Mouse (Mus musculus): ENCODE measurements at regions not wholly inside any gene's neighbourhood (a gene's known extent, or its start where the extent isn't known, plus 50 kb on each side); places are given as distances from the start of the nearest gene placed in this dataset.
A peak's percentile ranks its signal among the peaks of the same experiment; 100 is the strongest.

DNA sequence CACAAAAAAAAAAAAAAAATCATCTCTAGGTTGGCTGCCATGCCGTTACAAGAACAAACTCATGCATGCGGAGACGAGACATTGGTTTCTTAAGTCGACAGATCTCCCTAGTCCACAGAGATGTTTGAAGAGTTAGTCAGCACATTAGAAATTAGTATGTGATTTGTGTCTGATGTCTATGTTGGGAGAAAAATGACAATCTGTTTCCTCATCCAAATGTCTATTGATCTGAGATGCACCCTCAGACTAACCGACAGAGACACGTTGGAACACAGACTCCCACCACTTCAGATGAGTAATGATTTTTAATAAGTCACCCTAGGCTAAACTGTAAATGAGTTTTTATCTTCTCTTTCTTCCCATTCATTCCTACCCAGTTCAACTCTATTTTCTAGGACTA lies 506.9 kb downstream of the Epha4 start:
- 88% methylated on average over 6 of the region's 6 CpGs for WGBS
- Histone ChIP-seq H3K9ac (replicated peaks; ENCODE audit: low read depth, low read length) (no peak overlapping the region), H3K27me3 (ENCODE audit: control insufficient read depth, insufficient read depth, low read length) (no peaks in the 10 kb centered on the region), H3K4me3 (ENCODE audit: low read depth, low read length) (no peak overlapping the region), H3K4me1 (ENCODE audit: control insufficient read depth, insufficient read depth, low read length) (0 out of 2 replicates have a peak, but pooled peaks cover 2% of the 10 kb centered on the region), H3K36me3 (ENCODE audit: control insufficient read depth, insufficient read depth, low read length) (no peaks in the 10 kb centered on the region), H3K4me2 (ENCODE audit: low read depth, low read length) (no peak overlapping the region), H3K9me3 (ENCODE audit: control insufficient read depth, low read length) (no peaks in the 10 kb centered on the region), H3K27ac (ENCODE audit: low read depth, low read length) (no peak overlapping the region)
- ATAC-seq (ENCODE audit: low read depth): no peak

DNA sequence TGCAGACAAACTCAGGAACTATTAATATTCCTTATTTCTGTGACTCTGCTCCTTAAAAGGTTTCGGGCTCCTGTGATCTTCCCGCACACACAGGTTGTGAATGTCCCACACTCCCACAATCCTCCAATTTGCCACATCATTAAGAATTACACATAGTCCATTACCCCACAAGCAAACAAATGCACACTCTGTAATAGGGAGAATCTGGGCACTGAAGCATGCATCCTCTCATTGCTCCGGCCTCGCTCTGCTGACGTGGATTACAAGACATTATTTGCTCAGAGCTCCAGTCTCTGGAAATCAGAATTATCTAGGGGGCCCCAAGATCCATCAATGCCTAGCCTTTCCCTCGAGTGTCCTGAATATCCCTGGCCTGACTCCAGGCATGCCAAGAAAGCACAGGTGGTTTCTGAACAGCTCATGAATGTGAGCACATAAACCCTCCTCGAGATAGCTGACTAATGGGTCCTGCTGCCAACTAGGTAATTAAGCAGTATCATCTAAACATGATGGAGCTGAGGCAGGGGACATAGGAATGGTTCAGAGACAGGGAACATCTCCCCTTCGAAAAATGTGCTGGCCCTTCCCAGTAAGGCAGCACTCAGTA lies 504.2 kb downstream of the Epha4 start:
- Histone ChIP-seq H3K4me3 (ENCODE audit: low read depth, low read length) (no peak overlapping the region), H3K4me2 (ENCODE audit: low read depth, low read length) (no peak overlapping the region), H3K9me3 (ENCODE audit: control insufficient read depth, low read length) (no peaks in the 10 kb centered on the region), H3K9ac (replicated peaks; ENCODE audit: low read depth, low read length) (no peak overlapping the region), H3K27me3 (ENCODE audit: control insufficient read depth, insufficient read depth, low read length) (no peaks in the 10 kb centered on the region), H3K36me3 (ENCODE audit: control insufficient read depth, insufficient read depth, low read length) (no peaks in the 10 kb centered on the region), H3K4me1 (ENCODE audit: control insufficient read depth, insufficient read depth, low read length) (0 out of 2 replicates have a peak, but pooled peaks cover 2% of the 10 kb centered on the region), H3K27ac (ENCODE audit: low read depth, low read length) (no peak overlapping the region)
- WGBS: 30% methylated on average over 8 of the region's 8 CpGs
- ATAC-seq (ENCODE audit: low read depth): peak; percentile 63; the same call in 1 of the 2 replicates

DNA sequence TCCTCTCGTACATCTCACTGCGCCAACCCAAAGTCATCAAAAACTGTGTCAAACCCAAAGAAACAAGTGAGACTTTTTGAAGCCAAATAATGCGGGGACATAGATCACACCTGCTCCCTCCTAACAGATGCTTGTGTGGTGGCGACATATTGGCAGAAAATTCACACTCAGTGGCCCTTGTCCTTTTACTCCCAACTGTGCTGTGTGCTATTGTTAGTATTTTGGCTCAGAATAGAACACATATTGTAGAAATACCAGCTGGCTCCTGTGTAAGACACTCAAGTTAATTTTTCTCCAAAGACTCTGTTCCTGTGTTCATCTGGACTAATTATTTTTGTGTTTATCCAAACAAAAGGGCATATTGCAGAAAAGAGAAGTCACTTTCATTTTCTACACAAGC lies 487.2 kb downstream of the Epha4 start:
- H3K9ac ChIP-seq (replicated peaks; ENCODE audit: low read depth, low read length): no peak overlapping the region
- ATAC-seq (ENCODE audit: low read depth): no peak
- H3K4me2 ChIP-seq (ENCODE audit: low read depth, low read length): no peak overlapping the region
- H3K36me3 ChIP-seq (ENCODE audit: control insufficient read depth, insufficient read depth, low read length): no peaks in the 10 kb centered on the region
- no peak overlapping the region for H3K4me3 ChIP-seq (ENCODE audit: low read depth, low read length)
- H3K4me1 ChIP-seq (ENCODE audit: control insufficient read depth, insufficient read depth, low read length): no peaks in the 10 kb centered on the region
- H3K27ac ChIP-seq (ENCODE audit: low read depth, low read length): no peak overlapping the region
- no peaks in the 10 kb centered on the region for H3K27me3 ChIP-seq (ENCODE audit: control insufficient read depth, insufficient read depth, low read length)
- H3K9me3 ChIP-seq (ENCODE audit: control insufficient read depth, low read length): no peaks in the 10 kb centered on the region
- WGBS: 76% methylated on average over 4 of the region's 4 CpGs

DNA sequence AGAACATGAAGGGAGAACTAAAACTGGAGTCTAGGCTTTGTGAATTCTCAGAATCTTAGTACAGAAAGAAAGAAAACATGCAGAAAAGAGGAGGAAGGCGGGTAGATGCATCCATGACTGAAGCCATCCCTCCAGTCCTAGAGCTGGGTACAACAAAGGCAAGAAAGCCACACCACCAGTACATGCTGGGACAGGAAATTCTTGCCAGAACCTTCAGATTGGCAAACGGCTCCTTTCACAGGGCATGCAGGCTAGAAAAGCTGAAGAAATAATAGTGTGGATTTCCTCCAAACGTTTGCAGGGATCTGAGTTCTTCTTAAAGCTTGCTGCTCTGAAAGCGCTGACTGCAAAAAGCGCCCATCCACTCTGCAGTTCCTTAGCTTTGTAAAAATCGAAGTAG lies 486.7 kb downstream of the Epha4 start:
- WGBS: 78% methylated on average over 6 of the region's 6 CpGs
- Histone ChIP-seq H3K36me3 (ENCODE audit: control insufficient read depth, insufficient read depth, low read length) (no peaks in the 10 kb centered on the region), H3K4me2 (ENCODE audit: low read depth, low read length) (no peak overlapping the region), H3K4me1 (ENCODE audit: control insufficient read depth, insufficient read depth, low read length) (no peaks in the 10 kb centered on the region), H3K9me3 (ENCODE audit: control insufficient read depth, low read length) (no peaks in the 10 kb centered on the region), H3K27me3 (ENCODE audit: control insufficient read depth, insufficient read depth, low read length) (no peaks in the 10 kb centered on the region), H3K9ac (replicated peaks; ENCODE audit: low read depth, low read length) (no peak overlapping the region), H3K27ac (ENCODE audit: low read depth, low read length) (no peak overlapping the region), H3K4me3 (ENCODE audit: low read depth, low read length) (no peak overlapping the region)
- ATAC-seq (ENCODE audit: low read depth): no peak

DNA sequence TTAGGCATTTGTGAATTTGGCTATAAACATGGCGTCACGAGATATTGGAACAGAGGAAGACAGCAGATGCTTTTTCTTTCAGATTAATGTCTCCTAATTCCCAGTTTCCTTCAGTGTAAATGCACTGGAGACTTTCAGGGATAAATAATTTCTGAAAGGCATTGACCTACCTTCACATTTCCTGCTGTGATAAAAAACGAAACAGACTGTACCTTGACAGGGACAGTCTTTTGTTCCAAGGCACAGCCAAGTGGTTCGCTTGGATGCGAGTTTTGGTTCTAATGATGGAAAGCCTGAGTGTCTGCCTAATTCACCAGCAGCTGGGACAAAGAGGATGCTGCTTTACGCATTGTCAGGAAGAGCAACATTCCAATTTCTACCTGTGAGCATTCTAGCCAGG lies 485.8 kb downstream of the Epha4 start:
- no peak for ATAC-seq (ENCODE audit: low read depth)
- Histone ChIP-seq H3K9me3 (ENCODE audit: control insufficient read depth, low read length) (no peaks in the 10 kb centered on the region), H3K4me1 (ENCODE audit: control insufficient read depth, insufficient read depth, low read length) (no peaks in the 10 kb centered on the region), H3K9ac (replicated peaks; ENCODE audit: low read depth, low read length) (no peak overlapping the region), H3K27me3 (ENCODE audit: control insufficient read depth, insufficient read depth, low read length) (no peaks in the 10 kb centered on the region), H3K27ac (ENCODE audit: low read depth, low read length) (no peak overlapping the region), H3K4me2 (ENCODE audit: low read depth, low read length) (no peak overlapping the region), H3K36me3 (ENCODE audit: control insufficient read depth, insufficient read depth, low read length) (no peaks in the 10 kb centered on the region), H3K4me3 (ENCODE audit: low read depth, low read length) (no peak overlapping the region)
- WGBS: 76% methylated on average over 6 of the region's 6 CpGs

DNA sequence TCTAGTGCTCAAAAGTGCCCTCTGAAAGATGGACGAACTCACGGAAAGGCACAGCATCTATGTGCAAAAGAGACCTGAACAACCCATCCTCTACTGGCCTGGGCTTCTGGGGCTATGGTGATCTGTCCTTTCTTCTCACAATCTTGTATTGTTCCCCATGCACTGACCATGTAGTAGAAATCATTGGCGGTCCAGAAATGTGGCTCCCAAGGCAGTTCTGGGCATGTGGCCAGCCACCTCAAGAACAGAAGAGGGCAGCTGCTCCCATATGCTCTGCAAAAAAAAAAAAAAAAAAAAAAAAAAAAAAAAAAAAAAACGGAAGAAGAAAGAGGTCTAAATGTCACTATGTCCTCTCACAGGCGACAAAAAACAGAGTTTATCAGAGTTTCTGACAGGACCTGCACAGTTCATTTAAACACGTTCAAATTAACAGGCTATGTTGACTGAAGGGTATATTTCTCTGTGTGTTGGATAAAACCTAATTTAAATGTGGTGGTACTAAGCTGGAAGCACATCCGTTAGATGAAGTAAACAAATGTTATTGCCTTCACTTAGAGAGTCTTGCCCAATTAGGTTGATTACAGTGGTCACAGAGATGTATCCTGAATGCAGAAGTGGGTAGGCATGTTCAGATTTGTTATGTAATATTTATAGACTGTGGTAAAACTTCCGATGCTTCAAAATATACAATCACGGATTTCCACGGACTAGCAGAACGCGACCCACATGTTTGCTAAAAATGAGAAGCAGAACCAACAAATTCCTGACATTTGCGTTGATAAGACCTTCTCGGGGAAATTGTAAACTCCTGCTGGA lies 470.9 kb downstream of the Epha4 start:
- 81% methylated on average over 14 of the region's 14 CpGs for WGBS
- ATAC-seq (ENCODE audit: low read depth): no peak

DNA sequence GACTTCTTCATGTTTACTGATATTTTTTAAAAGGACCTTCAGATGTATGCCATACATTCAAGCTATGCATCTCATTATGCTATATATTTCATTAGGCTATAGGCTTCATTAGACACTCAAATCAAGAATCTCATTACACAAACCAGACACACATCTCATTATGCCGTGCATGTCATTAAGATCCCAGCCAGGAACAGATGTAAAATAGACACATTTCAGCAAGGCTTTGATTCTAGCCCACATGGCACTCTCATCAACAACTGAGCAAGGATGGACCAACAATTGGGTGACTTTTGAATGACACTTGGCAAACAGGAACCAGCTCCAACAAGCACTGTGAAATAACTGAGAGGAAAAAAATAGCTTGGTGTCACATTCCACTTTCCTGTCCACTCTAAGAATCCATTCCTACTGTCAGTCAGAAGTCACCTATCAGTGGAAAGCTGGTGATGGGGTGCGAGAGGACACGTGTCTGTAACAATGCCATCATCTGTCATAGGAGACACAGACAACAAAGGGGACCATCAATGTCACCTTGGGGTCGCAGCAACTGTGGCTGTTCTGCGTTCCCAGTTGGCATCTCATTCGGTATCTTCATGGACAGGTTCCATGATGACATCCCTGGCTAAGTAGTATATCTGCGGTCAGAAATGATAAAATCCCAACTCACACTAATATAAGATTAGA lies 466.0 kb downstream of the Epha4 start:
- 87% methylated on average over 7 of the region's 7 CpGs for WGBS
- no peak for ATAC-seq (ENCODE audit: low read depth)
- no peaks in the 10 kb centered on the region for H3K36me3 ChIP-seq (ENCODE audit: control insufficient read depth, insufficient read depth, low read length)

More for the DNA sequence above, 470.9 kb downstream of the Epha4 start:
- Histone ChIP-seq H3K4me3 (ENCODE audit: low read depth, low read length) (no peak overlapping the region), H3K27ac (ENCODE audit: low read depth, low read length) (no peak overlapping the region), H3K4me2 (ENCODE audit: low read depth, low read length) (no peak overlapping the region), H3K36me3 (ENCODE audit: control insufficient read depth, insufficient read depth, low read length) (no peaks in the 10 kb centered on the region), H3K27me3 (ENCODE audit: control insufficient read depth, insufficient read depth, low read length) (no peaks in the 10 kb centered on the region), H3K4me1 (ENCODE audit: control insufficient read depth, insufficient read depth, low read length) (no peaks in the 10 kb centered on the region), H3K9ac (replicated peaks; ENCODE audit: low read depth, low read length) (no peak overlapping the region), H3K9me3 (ENCODE audit: control insufficient read depth, low read length) (no peaks in the 10 kb centered on the region)

DNA sequence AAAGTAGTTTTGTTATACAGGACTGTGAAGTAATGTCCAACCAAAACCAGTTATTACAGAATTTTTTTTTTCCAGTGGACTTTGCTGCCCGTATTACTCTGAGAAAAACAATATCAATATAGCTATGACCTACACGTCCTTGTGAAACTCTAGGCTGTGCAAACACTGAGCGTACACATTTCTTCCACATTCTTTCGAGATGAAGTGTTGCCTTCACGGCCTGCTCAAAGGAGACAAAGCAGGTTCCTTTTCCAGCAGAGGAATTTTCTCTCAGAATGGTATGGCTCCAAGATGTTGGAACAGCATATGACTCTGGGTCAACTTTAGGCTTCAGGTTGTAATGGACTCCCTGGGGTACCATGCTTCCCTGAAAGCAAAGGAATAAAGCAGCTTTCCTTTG lies 463.6 kb downstream of the Epha4 start:
- H3K9ac ChIP-seq (replicated peaks; ENCODE audit: low read depth, low read length): no peak overlapping the region
- 82% methylated on average over 5 of the region's 5 CpGs for WGBS
- no peaks in the 10 kb centered on the region for H3K4me1 ChIP-seq (ENCODE audit: control insufficient read depth, insufficient read depth, low read length)
- H3K36me3 ChIP-seq (ENCODE audit: control insufficient read depth, insufficient read depth, low read length): no peaks in the 10 kb centered on the region
- no peak for ATAC-seq (ENCODE audit: low read depth)
- no peak overlapping the region for H3K4me3 ChIP-seq (ENCODE audit: low read depth, low read length)
- H3K4me2 ChIP-seq (ENCODE audit: low read depth, low read length): no peak overlapping the region
- no peaks in the 10 kb centered on the region for H3K27me3 ChIP-seq (ENCODE audit: control insufficient read depth, insufficient read depth, low read length)
- H3K27ac ChIP-seq (ENCODE audit: low read depth, low read length): no peak overlapping the region
- H3K9me3 ChIP-seq (ENCODE audit: control insufficient read depth, low read length): no peaks in the 10 kb centered on the region

More for the DNA sequence above, 466.0 kb downstream of the Epha4 start:
- no peak overlapping the region for H3K9ac ChIP-seq (replicated peaks; ENCODE audit: low read depth, low read length)
- H3K4me1 ChIP-seq (ENCODE audit: control insufficient read depth, insufficient read depth, low read length): no peaks in the 10 kb centered on the region
- H3K27ac ChIP-seq (ENCODE audit: low read depth, low read length): no peak overlapping the region
- no peak overlapping the region for H3K4me3 ChIP-seq (ENCODE audit: low read depth, low read length)
- no peaks in the 10 kb centered on the region for H3K27me3 ChIP-seq (ENCODE audit: control insufficient read depth, insufficient read depth, low read length)
- no peaks in the 10 kb centered on the region for H3K9me3 ChIP-seq (ENCODE audit: control insufficient read depth, low read length)
- H3K4me2 ChIP-seq (ENCODE audit: low read depth, low read length): no peak overlapping the region
